Mouse (Mus musculus) lung, postnatal 0 days (tissue): ENCODE data around the gene Efs. TPM values are rescaled to one million over a fixed set of nuclear protein-coding genes. Genes with fewer than 3 reads are reported as not detected.

ENCODE experiments used
- ATAC-seq: fragments of 200-750 bp; cut with Nextera tagmentation; 2 replicates; pipeline ENCODE4 v1.8.0; 2017; ENCODE audit warnings: moderate library complexity
- DNase-seq: peaks from one replicate; pipeline ENCODE4 v3.0.0-alpha.2; 2016; ENCODE audit warnings: low spot score
- H3K27ac ChIP-seq: fragments of 300-500 bp; sonication (generic); 2 replicates; pipeline ENCODE4 v1.5.1; 2014; ENCODE audit warnings: antibody characterized with exemption, mild to moderate bottlenecking, low read length, mixed read lengths
- H3K27me3 ChIP-seq: fragments of 300-500 bp; sonication (generic); replicated peaks from 2 replicates; pipeline ENCODE4 v1.6.1; 2014; ENCODE audit warnings: low read length, mixed read lengths; ENCODE audit not compliant: insufficient read depth
- H3K36me3 ChIP-seq: fragments of 300-500 bp; sonication (generic); 2 replicates; pipeline ENCODE4 v1.6.1; 2014; ENCODE audit warnings: low read length, mixed read lengths; ENCODE audit not compliant: insufficient read depth
- H3K4me1 ChIP-seq: fragments of 300-500 bp; sonication (generic); 2 replicates; pipeline ENCODE4 v1.6.1; 2014; ENCODE audit warnings: antibody characterized with exemption, low read depth, low read length, mixed read lengths; ENCODE audit not compliant: insufficient read depth
- H3K4me2 ChIP-seq: fragments of 300-500 bp; sonication (generic); replicated peaks from 2 replicates; pipeline ENCODE4 v1.6.1; 2014; ENCODE audit warnings: low read depth, mild to moderate bottlenecking, low read length, moderate library complexity, mixed read lengths
- H3K4me3 ChIP-seq: fragments of 300-500 bp; sonication (generic); 2 replicates; pipeline ENCODE4 v1.5.1; 2014; ENCODE audit warnings: low read depth, low read length
- H3K9ac ChIP-seq: fragments of 300-500 bp; sonication (generic); replicated peaks from 2 replicates; pipeline ENCODE4 v1.6.1; 2014; ENCODE audit warnings: low read depth, mild to moderate bottlenecking
- H3K9me3 ChIP-seq: fragments of 300-500 bp; sonication (generic); 2 replicates; pipeline ENCODE4 v1.6.1; 2016; ENCODE audit warnings: low read length, mixed read lengths
- CTCF ChIP-seq: IDR thresholded peaks from 2 replicates; pipeline ENCODE4 v1.5.1; 2016; ENCODE audit warnings: antibody characterized with exemption, mild to moderate bottlenecking
- EP300 ChIP-seq: IDR thresholded peaks from 2 replicates; pipeline ENCODE4 v1.6.1; 2016; ENCODE audit warnings: antibody characterized with exemption, mild to moderate bottlenecking, control low read depth
- WGBS: fragments of 180-500 bp; shearing (Covaris S2); extraction: QIAGEN DNeasy Blood & Tissue Kit; methylation state at CpG from one replicate; pipeline ENCODE4 v1.1.7; 2014; 5-methylcytosine and 5-hydroxymethylcytosine counted together
- polyA plus RNA-seq: library from polyadenylated mRNA; unstranded; fragments of >200 nt; fragmentation: Nextera tagmentation; extraction: Ambion mirVana; gene quantifications from 2 replicates; pipeline ENCODE4 v1.2.1, GENCODE M21; 2015

Gene Efs
- polyA plus RNA-seq, 1 experiment from 2014 or later: 8.5 TPM

DNA sequence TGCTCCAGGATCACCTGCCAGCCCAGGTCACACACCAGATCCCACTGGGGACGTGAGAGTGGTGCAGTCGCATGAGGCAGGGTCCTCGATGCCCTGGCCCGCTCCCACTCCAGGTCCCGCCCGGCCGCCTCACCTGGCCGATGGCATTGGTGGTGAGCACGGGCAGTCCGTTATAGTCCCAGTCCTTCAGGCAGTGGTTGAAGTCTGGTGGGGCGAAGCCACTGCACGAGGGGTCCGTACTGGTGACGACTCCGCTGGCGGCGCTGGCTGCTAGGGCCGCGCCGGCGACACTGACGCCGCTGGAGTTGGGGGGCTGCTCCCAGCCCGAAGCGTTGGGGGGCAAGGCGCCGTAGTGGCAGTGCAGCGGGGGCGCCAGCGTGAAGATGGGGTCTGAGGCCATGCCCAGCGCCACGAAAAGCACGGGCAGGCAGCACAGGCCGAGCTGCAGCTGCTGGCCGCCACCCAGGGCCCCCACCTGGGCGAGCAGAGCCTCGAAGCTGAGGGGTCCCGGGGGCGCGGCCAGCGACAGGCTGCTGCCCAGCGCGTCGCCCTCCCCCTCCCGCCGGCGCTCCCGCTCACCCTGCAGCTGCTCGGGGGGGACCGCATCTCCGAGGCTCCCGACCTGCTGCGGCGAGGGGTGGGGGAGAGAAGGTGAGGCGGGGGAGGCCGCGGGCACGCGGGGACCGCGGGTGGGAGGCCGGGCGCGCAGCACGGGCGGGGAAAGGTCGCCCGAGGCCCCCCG, 13.6 kb downstream of the Efs start:
- TF ChIP-seq EP300 (no peak), CTCF (no peak)
- Histone ChIP-seq H3K27me3 (no peaks in the 10 kb centered on the region), H3K36me3 (no peaks in the 10 kb centered on the region; the same call in 1 of the 2 replicates), H3K4me3 (peak overlapping the region; percentile 80), H3K4me1 (no peaks in the 10 kb centered on the region; the same call in 1 of the 2 replicates), H3K9me3 (no peaks in the 10 kb centered on the region), H3K4me2 (peak overlapping the region; percentile 100), H3K27ac (no peak overlapping the region), H3K9ac (peak overlapping the region; percentile 59)
- DNase-seq (peak; percentile 39), ATAC-seq (peak; percentile 58)
- 3% methylated on average over 54 of the region's 69 CpGs for WGBS

DNA sequence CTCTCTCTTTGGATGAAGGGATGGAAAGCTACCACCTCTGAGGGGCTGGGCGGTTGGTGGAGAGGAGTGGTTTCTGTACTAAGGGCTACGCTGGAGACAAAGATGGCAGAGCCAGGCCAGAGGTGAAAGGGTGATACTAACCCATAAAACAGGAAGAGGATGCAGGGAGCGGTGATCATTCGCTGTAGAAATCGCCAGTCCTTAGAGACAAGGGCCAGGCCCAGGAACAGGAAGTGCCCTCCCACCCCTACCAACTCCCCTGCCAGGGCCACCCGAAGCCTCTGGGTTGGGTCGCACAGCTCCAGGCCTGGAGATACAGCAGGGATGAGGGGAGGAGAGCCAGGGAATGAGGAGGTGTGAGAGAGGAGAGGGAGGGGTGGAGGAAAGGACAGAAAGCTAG, 17.2 kb downstream of the Efs start:
- TF ChIP-seq EP300 (no peak), CTCF (no peak)
- Histone ChIP-seq H3K9me3 (no peaks in the 10 kb centered on the region), H3K4me3 (no peak overlapping the region), H3K4me2 (no peak overlapping the region), H3K36me3 (no peaks in the 10 kb centered on the region; the same call in 1 of the 2 replicates), H3K4me1 (no peaks in the 10 kb centered on the region; the same call in 1 of the 2 replicates), H3K9ac (no peak overlapping the region), H3K27ac (no peak overlapping the region), H3K27me3 (no peaks in the 10 kb centered on the region)
- DNase-seq: no peak
- WGBS: 73% methylated on average over 7 of the region's 7 CpGs
- ATAC-seq: no peak

DNA sequence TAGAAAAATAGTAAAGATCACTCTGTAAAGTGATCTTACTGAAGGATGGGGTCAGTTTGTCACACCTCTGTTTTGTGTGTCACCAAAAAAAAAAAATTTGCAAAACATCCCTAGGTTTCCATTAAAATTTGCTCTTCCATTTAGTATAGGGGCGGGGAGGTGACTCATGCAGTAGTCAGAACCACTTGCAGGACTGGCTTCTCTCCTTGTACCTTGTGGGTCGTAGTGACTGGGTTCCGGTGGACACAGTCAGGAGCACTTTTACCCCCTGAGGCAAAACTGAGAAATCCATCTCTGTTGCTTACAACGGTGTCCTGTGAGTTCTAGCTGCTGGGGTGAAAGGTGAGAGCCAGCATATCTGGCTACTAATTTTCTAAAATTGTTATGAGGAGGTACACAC, 22.3 kb downstream of the Efs start:
- WGBS: 92% methylated on average over 4 of the region's 4 CpGs
- H3K36me3 ChIP-seq: no peaks in the 10 kb centered on the region; the same call in 1 of the 2 replicates
- no peak for ATAC-seq

DNA sequence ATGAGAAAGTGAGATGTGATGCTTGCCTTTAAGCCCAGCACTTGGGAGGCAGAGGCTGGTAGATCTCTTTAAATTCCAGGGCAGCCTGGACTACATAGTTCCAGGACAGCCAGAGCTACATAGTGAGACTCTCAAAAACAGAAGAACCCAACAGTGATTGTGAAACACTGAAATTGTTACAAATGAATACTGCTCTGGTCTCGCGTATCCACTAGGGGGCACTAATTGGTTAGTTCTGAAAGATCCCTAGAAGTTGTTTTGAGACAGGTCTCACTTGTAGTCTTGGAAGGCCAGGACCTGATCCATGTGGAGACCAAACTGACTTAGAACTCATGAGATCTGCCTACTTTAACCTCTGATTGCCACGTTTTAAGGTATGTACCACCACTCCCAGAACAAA, 25.5 kb downstream of the Efs start:
- 0% methylated on average over 3 of the region's 3 CpGs for WGBS
- H3K4me1 ChIP-seq: no peaks in the 10 kb centered on the region
- H3K27ac ChIP-seq: no peak overlapping the region
- peak; percentile 88 for TF ChIP-seq CTCF
- TF ChIP-seq EP300: 0 out of 2 replicates have a peak, but pooled peaks have one; percentile 16
- ATAC-seq (peak; percentile 88), DNase-seq (peak; percentile 95)
- no peak overlapping the region for H3K4me3 ChIP-seq
- no peak overlapping the region for H3K9ac ChIP-seq
- 0 out of 2 replicates have a peak, but pooled peaks cover 5% of the 10 kb centered on the region for H3K36me3 ChIP-seq
- no peaks in the 10 kb centered on the region for H3K9me3 ChIP-seq
- no peaks in the 10 kb centered on the region for H3K27me3 ChIP-seq
- H3K4me2 ChIP-seq: no peak overlapping the region

More for the DNA sequence above, 22.3 kb downstream of the Efs start:
- H3K27ac ChIP-seq: no peak overlapping the region
- TF ChIP-seq EP300: no peak
- TF ChIP-seq CTCF: no peak
- H3K9ac ChIP-seq: no peak overlapping the region
- H3K9me3 ChIP-seq: no peaks in the 10 kb centered on the region
- no peak overlapping the region for H3K4me3 ChIP-seq
- H3K27me3 ChIP-seq: no peaks in the 10 kb centered on the region
- DNase-seq: no peak
- no peak overlapping the region for H3K4me2 ChIP-seq
- no peaks in the 10 kb centered on the region for H3K4me1 ChIP-seq

DNA sequence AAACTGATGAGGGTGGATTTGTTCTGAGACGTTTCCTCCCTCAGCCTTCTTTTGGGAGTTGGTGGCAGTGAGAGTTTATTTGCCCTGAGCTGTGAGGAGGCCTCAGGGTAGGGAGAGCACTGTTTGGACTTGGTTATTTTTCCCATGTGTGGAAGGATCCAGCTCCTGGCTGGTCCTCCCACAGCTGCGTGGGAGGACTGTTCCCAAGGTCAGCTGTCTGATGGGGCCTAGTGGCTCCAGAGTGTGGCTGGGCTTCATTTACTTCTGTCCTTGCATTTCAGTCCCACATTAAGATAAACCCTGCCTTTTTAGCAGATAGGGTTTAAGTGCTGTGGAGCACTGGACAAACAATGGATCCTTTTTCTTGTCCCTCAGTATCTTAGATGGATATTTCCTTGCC, 28.5 kb downstream of the Efs start:
- ATAC-seq (no peak), DNase-seq (no peak)
- 0 out of 2 replicates have a peak, but pooled peaks cover 5% of the 10 kb centered on the region for H3K36me3 ChIP-seq
- H3K4me1 ChIP-seq: peaks cover 8% of the 10 kb centered on the region; the same call in 1 of the 2 replicates
- 45% methylated on average over 2 of the region's 2 CpGs for WGBS
- no peak for TF ChIP-seq EP300
- no peak for TF ChIP-seq CTCF
- H3K27me3 ChIP-seq: no peaks in the 10 kb centered on the region
- H3K9ac ChIP-seq: no peak overlapping the region
- no peak overlapping the region for H3K4me3 ChIP-seq
- no peak overlapping the region for H3K27ac ChIP-seq
- H3K9me3 ChIP-seq: no peaks in the 10 kb centered on the region
- H3K4me2 ChIP-seq: no peak overlapping the region

DNA sequence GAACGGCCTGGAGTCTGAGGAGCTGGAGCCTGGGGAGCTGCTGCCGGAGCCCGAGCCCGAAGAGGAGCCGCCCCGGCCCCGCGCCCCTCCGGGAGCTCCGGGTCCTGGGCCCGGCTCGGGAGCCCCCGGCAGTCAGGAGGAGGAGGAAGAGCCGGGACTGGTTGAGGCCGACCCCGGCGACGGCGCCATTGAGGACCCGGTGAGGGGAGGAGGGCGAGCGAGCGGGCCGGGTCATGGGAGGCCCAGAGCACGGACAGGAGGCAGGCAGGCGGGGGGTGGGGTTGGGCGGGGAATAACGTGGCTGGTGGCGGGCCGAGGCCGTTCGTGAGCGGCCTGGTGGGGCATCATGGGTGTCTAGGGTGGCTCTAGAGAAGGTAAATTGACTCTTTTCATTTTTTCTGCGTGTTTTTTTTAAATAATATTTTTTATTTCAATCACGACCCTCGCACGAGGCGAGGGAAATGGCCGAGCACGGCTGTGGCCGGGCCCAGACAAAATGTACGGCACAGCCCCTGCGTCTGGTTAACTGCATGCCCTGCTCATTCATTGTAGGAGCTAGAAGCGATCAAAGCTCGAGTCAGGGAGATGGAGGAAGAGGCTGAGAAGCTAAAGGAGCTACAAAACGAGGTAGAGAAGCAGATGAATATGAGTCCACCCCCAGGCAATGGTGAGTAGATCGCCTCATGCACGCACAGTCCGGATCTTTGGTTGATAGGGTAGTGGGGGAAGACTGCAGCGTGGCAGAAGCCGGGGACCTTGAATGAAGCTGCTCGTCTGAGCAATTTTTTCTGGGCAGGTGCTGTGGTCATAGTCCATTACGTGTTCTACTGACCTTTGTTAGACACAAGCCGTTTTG, 31.4 kb downstream of the Efs start:
- H3K27me3 ChIP-seq: no peaks in the 10 kb centered on the region
- DNase-seq (peak; percentile 77), ATAC-seq (peak; percentile 56)
- 1% methylated on average over 45 of the region's 54 CpGs for WGBS
- peak overlapping the region; percentile 99 for H3K4me3 ChIP-seq
- peaks cover 8% of the 10 kb centered on the region; the same call in 1 of the 2 replicates for H3K4me1 ChIP-seq
- 0 out of 2 replicates have a peak, but pooled peaks cover 5% of the 10 kb centered on the region for H3K36me3 ChIP-seq
- peak overlapping the region; percentile 92 for H3K27ac ChIP-seq
- H3K4me2 ChIP-seq: peak overlapping the region; percentile 79
- peak overlapping the region; percentile 96 for H3K9ac ChIP-seq
- TF ChIP-seq CTCF: no peak
- TF ChIP-seq EP300: no peak
- H3K9me3 ChIP-seq: no peaks in the 10 kb centered on the region
